Mouse (Mus musculus) hindbrain, embryonic 11.5 days (tissue): Measurements from ENCODE around the gene Ubxn1. TPM values are rescaled to one million over a fixed set of nuclear protein-coding genes. Genes with fewer than 3 reads are reported as not detected.
A peak's percentile ranks its signal among the peaks of the same experiment; 100 is the strongest.

Experiments used
- ATAC-seq: fragments of 200-750 bp; cut with Nextera tagmentation; 2 replicates; pipeline ENCODE4 v1.8.0; 2017; ENCODE audit warnings: mild to moderate bottlenecking, moderate TSS enrichment, moderate library complexity; ENCODE audit not compliant: low FRiP score
- DNase-seq: peaks from one replicate; pipeline ENCODE4 v3.0.0-alpha.2; 2015; ENCODE audit warnings: low spot score
- H3K27ac ChIP-seq: fragments of 300-500 bp; sonication (generic); 2 replicates; pipeline ENCODE4 v1.5.1; 2014; ENCODE audit warnings: mild to moderate bottlenecking, low read depth, low read length
- H3K27me3 ChIP-seq: fragments of 300-500 bp; sonication (generic); 2 replicates; pipeline ENCODE4 v1.6.1; 2014; ENCODE audit warnings: mild to moderate bottlenecking, low read length, moderate library complexity, mixed read lengths; ENCODE audit not compliant: control insufficient read depth, insufficient read depth
- H3K36me3 ChIP-seq: fragments of 300-500 bp; sonication (generic); 2 replicates; pipeline ENCODE4 v1.6.1; 2014; ENCODE audit warnings: mild to moderate bottlenecking, low read length, moderate library complexity, mixed read lengths; ENCODE audit not compliant: control insufficient read depth, insufficient read depth
- H3K4me1 ChIP-seq: fragments of 300-500 bp; sonication (generic); replicated peaks from 2 replicates; pipeline ENCODE4 v1.6.1; 2014; ENCODE audit warnings: low read length, mixed read lengths; ENCODE audit not compliant: control insufficient read depth, insufficient read depth
- H3K4me2 ChIP-seq: fragments of 300-500 bp; sonication (generic); replicated peaks from 2 replicates; pipeline ENCODE4 v1.6.1; 2014; ENCODE audit warnings: mild to moderate bottlenecking, low read depth, low read length
- H3K4me3 ChIP-seq: fragments of 300-500 bp; sonication (generic); 2 replicates; pipeline ENCODE4 v1.5.1; 2014; ENCODE audit warnings: low read depth, low read length
- H3K9ac ChIP-seq: fragments of 300-500 bp; sonication (generic); 2 replicates; pipeline ENCODE4 v1.6.1; 2014; ENCODE audit warnings: low read depth, low read length
- H3K9me3 ChIP-seq: fragments of 300-500 bp; sonication (generic); 2 replicates; pipeline ENCODE4 v1.6.1; 2016; ENCODE audit warnings: low read length; ENCODE audit not compliant: control insufficient read depth
- WGBS: fragments of 180-500 bp; shearing (Covaris S2); extraction: QIAGEN DNeasy Blood & Tissue Kit; methylation state at CpG from one replicate; pipeline ENCODE4 v1.1.7; 2014; 5-methylcytosine and 5-hydroxymethylcytosine counted together
- polyA plus RNA-seq: library from polyadenylated mRNA; unstranded; fragments of >200 nt; fragmentation: Nextera tagmentation; extraction: Ambion mirVana; gene quantifications from 2 replicates; pipeline ENCODE4 v1.2.1, GENCODE M21; 2014

Ubxn1 gene
- polyA plus RNA-seq, 1 experiment from 2014 or later: 164 TPM

DNA sequence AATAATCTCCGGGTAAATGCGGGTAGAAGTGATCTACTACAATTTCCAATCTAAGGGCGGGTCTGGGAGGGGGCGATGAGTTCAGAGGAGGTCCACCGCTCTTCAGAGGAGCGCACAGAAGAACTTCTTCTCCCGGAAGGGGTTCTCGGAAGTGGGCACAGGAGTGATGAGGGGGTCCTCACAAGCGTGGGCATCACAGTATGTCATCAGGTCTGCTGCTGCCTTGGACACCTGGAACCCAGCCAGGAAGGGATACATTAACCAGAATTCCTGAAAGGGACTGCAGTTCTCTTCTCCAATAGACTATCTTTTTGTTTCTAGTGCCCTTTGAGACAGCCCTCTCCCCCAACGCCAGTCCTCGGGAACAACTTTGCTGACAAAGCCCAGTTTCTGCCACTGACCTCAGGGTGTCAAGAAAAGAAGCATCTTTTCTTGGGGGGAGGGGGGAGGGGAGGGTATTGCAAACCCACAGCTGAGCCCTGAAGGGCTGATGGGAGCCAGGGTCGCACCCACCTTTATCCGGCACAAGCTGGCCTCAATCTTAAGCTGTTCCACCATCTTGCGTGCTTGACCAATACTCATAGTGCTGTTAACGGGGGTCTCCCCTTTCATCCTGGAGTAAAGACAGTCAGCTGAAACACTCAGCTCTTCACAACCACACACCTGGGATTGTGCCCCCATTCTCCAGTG lies 33.1 kb upstream of the Ubxn1 start:
- Histone ChIP-seq H3K36me3 (peaks cover 3% of the 10 kb centered on the region; the same call in 1 of the 2 replicates), H3K9me3 (no peaks in the 10 kb centered on the region), H3K4me3 (peak overlapping the region; percentile 48), H3K4me1 (peaks cover 6% of the 10 kb centered on the region; the same call in 1 of the 2 replicates), H3K9ac (peak overlapping the region; percentile 76), H3K27ac (peak overlapping the region; percentile 97), H3K4me2 (peak overlapping the region; percentile 82), H3K27me3 (no peaks in the 10 kb centered on the region)
- WGBS: 17% methylated on average over 15 of the region's 15 CpGs
- peak; percentile 58 for DNase-seq
- peak; percentile 20; the same call in 1 of the 2 replicates for ATAC-seq

DNA sequence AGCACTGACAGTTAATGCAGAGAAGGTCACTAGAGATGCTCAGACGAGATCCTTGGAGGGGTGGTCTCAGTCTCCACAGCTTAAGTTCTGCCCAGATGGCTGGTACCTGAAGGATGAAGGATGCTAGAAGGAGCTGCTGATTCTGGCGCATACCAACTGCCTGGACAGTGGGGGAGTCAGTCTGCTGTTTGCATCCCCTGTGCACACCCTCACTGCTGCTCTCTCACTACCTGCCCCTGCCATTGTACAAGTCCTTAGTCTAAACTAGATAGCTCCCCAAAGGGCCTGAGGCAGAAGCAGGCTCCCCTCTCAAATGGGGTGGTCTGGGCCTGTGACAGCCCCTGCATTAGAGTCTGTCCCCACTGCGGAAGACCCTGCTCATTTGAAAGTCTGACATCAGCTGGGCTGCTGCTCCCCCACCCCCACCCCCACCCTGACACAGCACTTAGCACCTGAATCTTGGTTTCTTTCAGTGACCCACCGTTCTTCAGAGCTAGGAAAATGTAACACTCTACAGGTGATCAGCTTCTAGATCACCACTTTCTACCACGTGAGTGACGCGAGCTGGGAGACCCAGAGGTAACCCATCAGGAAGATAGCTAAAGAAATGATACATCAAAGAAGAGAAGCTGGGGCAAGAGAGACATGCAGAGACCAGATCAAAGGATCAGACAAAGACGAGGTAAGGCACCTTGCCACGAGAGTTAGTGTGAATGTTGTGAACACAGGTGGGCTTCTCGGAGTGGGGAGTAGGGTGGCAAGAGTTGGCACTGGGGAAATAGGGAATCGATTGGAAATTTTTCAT lies 32.0 kb upstream of the Ubxn1 start, which contains the start of gene Gng3:
TSS of gene Gng3 (minus strand) at position 92 of the 805 bp plus-strand sequence.
- Histone ChIP-seq H3K4me2 (peak within 1 kb of the TSS; percentile 82), H3K27me3 (no peaks in the 10 kb centered on the region), H3K36me3 (0 out of 2 replicates have a peak, but pooled peaks cover 3% of the 10 kb centered on the region), H3K27ac (peak within 1 kb of the TSS; percentile 97), H3K4me1 (peaks cover 6% of the 10 kb centered on the region; the same call in 1 of the 2 replicates), H3K4me3 (peak within 1 kb of the TSS; percentile 48), H3K9ac (peak within 1 kb of the TSS; percentile 76), H3K9me3 (no peaks in the 10 kb centered on the region)
- 40% methylated on average over 11 of the region's 11 CpGs for WGBS
- ATAC-seq (peak; percentile 81), DNase-seq (peak; percentile 80)

DNA sequence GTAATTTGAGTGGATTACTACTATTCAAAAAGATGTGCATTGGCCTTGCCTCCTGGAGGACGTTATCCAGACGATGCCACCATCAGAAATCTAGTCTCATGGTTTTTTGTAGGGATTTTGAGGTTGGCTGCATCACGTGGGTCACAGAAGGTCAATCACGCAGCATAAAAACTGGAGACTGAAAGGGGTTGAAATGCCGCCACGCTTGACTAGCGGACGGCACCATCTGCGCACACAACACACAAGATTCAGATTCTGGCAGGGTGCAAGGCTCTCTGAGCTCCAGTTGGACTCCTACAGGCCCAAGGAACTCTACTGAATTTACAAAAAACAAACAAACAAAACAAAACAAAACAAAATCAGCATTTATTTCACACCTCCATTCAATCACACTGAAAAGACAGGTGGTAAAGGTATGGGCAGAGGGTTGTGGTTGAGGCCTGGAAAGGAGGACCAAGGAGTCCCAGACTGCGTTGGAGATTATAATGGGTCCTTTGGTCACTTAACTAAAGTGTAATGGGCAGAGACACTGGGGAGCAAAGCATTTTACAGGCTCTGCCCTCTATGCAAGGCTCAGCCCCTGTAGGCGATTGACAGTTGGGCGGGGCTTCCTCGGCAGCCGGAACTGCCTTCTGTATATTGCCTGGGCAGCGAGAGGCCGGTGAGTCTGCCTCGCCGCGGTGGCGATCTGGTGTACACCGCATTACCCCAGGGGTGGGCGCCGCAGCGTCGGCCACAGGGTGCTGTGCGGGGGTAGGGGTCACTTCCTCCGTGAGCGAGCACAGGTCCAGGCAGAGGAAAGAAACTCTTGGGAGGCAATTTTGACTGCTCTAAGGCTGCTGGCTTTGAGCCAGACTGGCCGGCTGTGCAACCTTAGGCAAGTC lies 31.1 kb upstream of the Ubxn1 start:
- DNase-seq (peak; percentile 74), ATAC-seq (peak; percentile 29)
- Histone ChIP-seq H3K27me3 (no peaks in the 10 kb centered on the region), H3K9ac (peak overlapping the region; percentile 56), H3K9me3 (no peaks in the 10 kb centered on the region), H3K36me3 (no peaks in the 10 kb centered on the region), H3K4me3 (peak overlapping the region; percentile 48), H3K4me1 (peaks cover 6% of the 10 kb centered on the region; the same call in 1 of the 2 replicates), H3K27ac (peak overlapping the region; percentile 97), H3K4me2 (peak overlapping the region; percentile 82)
- 20% methylated on average over 29 of the region's 29 CpGs for WGBS

DNA sequence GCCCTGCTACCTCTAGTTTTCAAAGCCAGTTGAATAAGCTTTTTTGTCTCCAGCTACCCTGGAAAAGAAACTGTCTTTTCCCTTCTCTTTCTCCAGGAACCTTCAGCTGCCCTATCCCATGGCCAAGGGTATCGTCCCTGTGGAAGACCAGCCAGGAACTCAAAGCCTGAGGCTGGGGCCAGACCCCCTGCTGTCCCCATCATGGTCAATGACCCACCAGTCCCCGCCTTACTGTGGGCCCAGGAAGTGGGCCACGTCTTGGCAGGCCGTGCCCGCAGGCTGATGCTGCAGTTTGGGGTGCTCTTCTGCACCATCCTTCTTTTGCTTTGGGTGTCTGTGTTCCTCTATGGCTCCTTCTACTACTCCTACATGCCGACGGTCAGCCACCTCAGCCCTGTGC lies 30.3 kb upstream of the Ubxn1 start:
- no peak for DNase-seq
- peak overlapping the region; percentile 82 for H3K4me2 ChIP-seq
- no peaks in the 10 kb centered on the region for H3K27me3 ChIP-seq
- 92% methylated on average over 7 of the region's 7 CpGs for WGBS
- H3K9me3 ChIP-seq: no peaks in the 10 kb centered on the region
- no peaks in the 10 kb centered on the region for H3K36me3 ChIP-seq
- H3K4me3 ChIP-seq: peak overlapping the region; percentile 48; the same call in 1 of the 2 replicates
- 0 out of 2 replicates have a peak overlapping the region, but pooled peaks have one; percentile 97 for H3K27ac ChIP-seq
- H3K4me1 ChIP-seq: peaks cover 6% of the 10 kb centered on the region; the same call in 1 of the 2 replicates
- no peak for ATAC-seq
- H3K9ac ChIP-seq: no peak overlapping the region

DNA sequence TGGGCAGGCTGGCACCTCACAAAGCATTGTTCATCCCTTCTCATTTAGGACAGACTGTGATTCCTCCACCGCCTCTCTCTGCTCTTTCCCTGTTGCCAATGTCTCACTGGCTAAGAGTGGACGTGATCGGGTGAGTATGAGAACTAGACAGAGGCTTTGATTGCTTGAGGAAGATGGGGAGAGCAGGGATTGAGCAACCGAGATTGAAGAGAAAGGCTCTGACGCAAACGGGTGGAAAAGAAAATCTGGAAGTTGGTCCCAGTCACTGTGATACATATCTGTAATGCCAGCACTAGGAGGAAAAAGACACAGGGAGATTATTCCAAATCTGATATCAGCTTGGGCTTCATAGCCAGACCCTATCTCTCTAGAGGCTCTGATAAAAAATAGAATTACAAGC lies 28.3 kb upstream of the Ubxn1 start:
- Histone ChIP-seq H3K27ac (no peak overlapping the region), H3K27me3 (no peaks in the 10 kb centered on the region), H3K36me3 (0 out of 2 replicates have a peak, but pooled peaks cover 9% of the 10 kb centered on the region), H3K9me3 (no peaks in the 10 kb centered on the region), H3K9ac (no peak overlapping the region), H3K4me2 (no peak overlapping the region), H3K4me3 (no peak overlapping the region), H3K4me1 (peaks cover 6% of the 10 kb centered on the region; the same call in 1 of the 2 replicates)
- ATAC-seq (no peak), DNase-seq (no peak)
- 91% methylated on average over 6 of the region's 6 CpGs for WGBS

DNA sequence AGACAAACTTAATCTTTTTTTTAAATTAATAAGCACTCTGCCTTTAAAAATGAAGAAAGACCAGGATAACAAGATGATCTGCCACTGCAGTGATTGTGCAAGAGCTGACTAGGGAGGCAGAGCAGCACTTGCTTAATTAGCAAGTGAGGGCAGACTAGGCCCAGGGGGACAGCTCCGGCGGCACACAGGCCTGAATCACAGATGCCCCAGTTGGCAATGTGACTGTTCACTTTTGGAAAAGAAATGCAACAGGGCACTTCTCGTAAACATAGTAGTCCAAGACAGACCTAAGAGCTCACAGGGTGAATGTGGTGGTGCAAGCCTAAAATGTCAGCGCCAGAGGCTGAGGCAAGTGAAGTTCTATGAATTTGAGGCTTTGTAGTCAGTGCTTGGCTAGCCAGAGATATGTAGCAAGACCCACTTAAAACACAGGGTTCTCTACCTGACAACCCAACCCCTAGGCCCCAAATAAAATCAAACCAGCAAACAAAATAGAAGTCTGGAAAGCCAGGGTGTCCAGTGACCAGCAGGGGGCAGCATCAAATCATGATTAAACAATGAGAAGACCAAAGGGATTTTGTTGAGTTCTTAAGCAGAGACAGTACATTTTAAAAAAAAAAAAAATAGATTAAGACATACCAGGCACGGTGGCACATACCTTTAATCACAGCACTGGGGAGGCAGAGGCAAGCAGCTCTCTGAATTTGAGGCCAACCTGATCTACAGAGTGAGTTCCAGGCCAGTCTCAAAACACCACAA lies 26.7 kb upstream of the Ubxn1 start:
- DNase-seq (peak; percentile 86), ATAC-seq (no peak)
- H3K4me1 ChIP-seq: peaks cover 6% of the 10 kb centered on the region; the same call in 1 of the 2 replicates
- H3K36me3 ChIP-seq: 0 out of 2 replicates have a peak, but pooled peaks cover 9% of the 10 kb centered on the region
- no peak overlapping the region for H3K27ac ChIP-seq
- H3K4me3 ChIP-seq: no peak overlapping the region
- no peak overlapping the region for H3K9ac ChIP-seq
- 73% methylated on average over 5 of the region's 5 CpGs for WGBS
- no peaks in the 10 kb centered on the region for H3K9me3 ChIP-seq
- H3K4me2 ChIP-seq: no peak overlapping the region
- no peaks in the 10 kb centered on the region for H3K27me3 ChIP-seq

DNA sequence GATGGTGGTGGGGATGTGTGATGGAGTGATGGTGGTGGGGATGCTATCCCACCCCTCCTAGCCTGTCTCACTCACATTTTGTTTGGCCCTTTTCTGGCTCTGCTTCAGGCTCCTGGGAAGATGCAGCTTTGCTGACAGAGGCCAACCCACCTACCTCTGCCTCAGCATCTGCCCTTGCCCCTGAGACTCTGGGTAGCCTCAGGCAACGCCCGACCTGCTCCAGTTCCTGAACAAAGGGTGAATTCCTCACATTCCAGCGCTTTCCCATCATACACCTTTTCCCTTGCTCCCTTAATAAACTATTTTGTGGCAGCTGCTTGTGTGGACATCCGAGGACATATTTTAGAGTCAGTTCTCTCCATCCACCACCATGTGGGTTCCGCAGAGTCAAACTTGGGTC lies 22.9 kb upstream of the Ubxn1 start:
- no peak overlapping the region for H3K9ac ChIP-seq
- no peaks in the 10 kb centered on the region for H3K27me3 ChIP-seq
- H3K9me3 ChIP-seq: no peaks in the 10 kb centered on the region
- WGBS: 68% methylated on average over 5 of the region's 5 CpGs
- DNase-seq (no peak), ATAC-seq (no peak)
- no peak overlapping the region for H3K27ac ChIP-seq
- no peak overlapping the region for H3K4me3 ChIP-seq
- H3K4me2 ChIP-seq: no peak overlapping the region
- no peaks in the 10 kb centered on the region; the same call in 1 of the 2 replicates for H3K4me1 ChIP-seq
- 0 out of 2 replicates have a peak, but pooled peaks cover 9% of the 10 kb centered on the region for H3K36me3 ChIP-seq
